Mouse (Mus musculus): ENCODE measurements around the gene Hrct1.

GRCm38 (mm10) chr4:43742637-43743036 lies 15.6 kb downstream of the Hrct1 start:
- TF ChIP-seq EP300 (IDR thresholded peaks at IDR 0.05) (no peak), CTCF (IDR thresholded peaks at IDR 0.05) (no peak)
